Mouse (Mus musculus): ENCODE results near the gene Fasl.

The Fasl gene

GRCm38 (mm10) chr1:161788339-161788738, at the start of gene Fasl:
Gene Fasl (minus strand): TSS chr1:161788495.
- no peak for DNase-seq

- no peak for DNase-seq
Observed at GRCm38 (mm10) chr1:161826677-161827076, 38.4 kb upstream of the Fasl start.

- no peak for DNase-seq
Observed at GRCm38 (mm10) chr1:161809428-161809827, 21.1 kb upstream of the Fasl start.

- DNase-seq: no peak
Observed at GRCm38 (mm10) chr1:161808980-161809379, 20.7 kb upstream of the Fasl start.

- no peak for DNase-seq
Observed at GRCm38 (mm10) chr1:161804541-161804971, 16.3 kb upstream of the Fasl start.

GRCm38 (mm10) chr1:161801321-161801720, 13.0 kb upstream of the Fasl start:
- DNase-seq: no peak

GRCm38 (mm10) chr1:161800256-161800655, 12.0 kb upstream of the Fasl start:
- no peak for DNase-seq

- no peak for DNase-seq
Observed at GRCm38 (mm10) chr1:161799791-161800190, 11.5 kb upstream of the Fasl start.

GRCm38 (mm10) chr1:161798866-161799265, 10.6 kb upstream of the Fasl start:
- DNase-seq: no peak

GRCm38 (mm10) chr1:161794447-161795211, 6.3 kb upstream of the Fasl start:
- no peak for DNase-seq

- no peak for DNase-seq
Observed at GRCm38 (mm10) chr1:161793321-161793720, 5.0 kb upstream of the Fasl start.

- DNase-seq: no peak
Observed at GRCm38 (mm10) chr1:161792687-161792969, 4.3 kb upstream of the Fasl start.

- no peak for DNase-seq
Observed at GRCm38 (mm10) chr1:161791854-161792686, 3.8 kb upstream of the Fasl start.

GRCm38 (mm10) chr1:161782725-161783124, 5.6 kb downstream of the Fasl start:
- no peak for DNase-seq

- DNase-seq: no peak
Observed at GRCm38 (mm10) chr1:161781594-161781993, 6.7 kb downstream of the Fasl start.

GRCm38 (mm10) chr1:161779057-161779456, 9.2 kb downstream of the Fasl start:
- no peak for DNase-seq

GRCm38 (mm10) chr1:161775151-161775550, 13.1 kb downstream of the Fasl start:
- no peak for DNase-seq

- no peak for DNase-seq
Observed at GRCm38 (mm10) chr1:161771293-161771692, 17.0 kb downstream of the Fasl start.

- DNase-seq: no peak
Observed at GRCm38 (mm10) chr1:161769329-161769728, 19.0 kb downstream of the Fasl start.

- DNase-seq: no peak
Observed at GRCm38 (mm10) chr1:161767101-161767524, 21.2 kb downstream of the Fasl start.

GRCm38 (mm10) chr1:161766656-161767055, 21.6 kb downstream of the Fasl start:
- DNase-seq: no peak

- DNase-seq: no peak
Observed at GRCm38 (mm10) chr1:161765932-161766331, 22.4 kb downstream of the Fasl start.

- DNase-seq: no peak
Observed at GRCm38 (mm10) chr1:161764964-161765363, 23.3 kb downstream of the Fasl start.

GRCm38 (mm10) chr1:161761556-161761955, 26.7 kb downstream of the Fasl start:
- no peak for DNase-seq

All from cerebellum, postnatal 36 days (tissue).